Mouse (Mus musculus): ENCODE data around the gene Cyba. TPM values are rescaled to one million over a fixed set of nuclear protein-coding genes. Genes with fewer than 3 reads are reported as not detected.

Cyba gene
- total RNA-seq, 2 experiments from 2014 or later: 10.8 to 11.3 TPM

GRCm38 (mm10) chr8:122423659-122424058, 9.1 kb downstream of the Cyba start:
- no peak for DNase-seq (ENCODE audit: low spot score in 2 of 2)

GRCm38 (mm10) chr8:122423217-122423616, 9.5 kb downstream of the Cyba start:
- DNase-seq (ENCODE audit: low spot score in 2 of 2): no peak

- DNase-seq (ENCODE audit: low spot score in 2 of 2): no peak
These were observed 11.2 kb downstream of the Cyba start, which contains the start of gene Il17c for GRCm38 (mm10) chr8:122421376-122422070. Gene Il17c (plus strand): TSS chr8:122422020.

GRCm38 (mm10) chr8:122419881-122420555, 12.7 kb downstream of the Cyba start:
- DNase-seq (ENCODE audit: low spot score in 2 of 2): no peak

- DNase-seq (ENCODE audit: low spot score in 2 of 2): no peak
These were observed 17.2 kb downstream of the Cyba start for GRCm38 (mm10) chr8:122415554-122415953.

GRCm38 (mm10) chr8:122414311-122414710, 18.4 kb downstream of the Cyba start:
- no peak for DNase-seq (ENCODE audit: low spot score in 2 of 2)

- no peak for DNase-seq (ENCODE audit: low spot score in 2 of 2)
These were observed 25.1 kb downstream of the Cyba start for GRCm38 (mm10) chr8:122407678-122408077.

GRCm38 (mm10) chr8:122405146-122405805, 27.5 kb downstream of the Cyba start:
- DNase-seq (ENCODE audit: low spot score in 2 of 2): no peak

GRCm38 (mm10) chr8:122398186-122398585, 34.5 kb downstream of the Cyba start:
- DNase-seq (ENCODE audit: low spot score in 2 of 2): no peak

- DNase-seq (ENCODE audit: low spot score in 2 of 2): no peak
These were observed 37.4 kb downstream of the Cyba start for GRCm38 (mm10) chr8:122395291-122395690.

GRCm38 (mm10) chr8:122393717-122394116, 39.0 kb downstream of the Cyba start:
- no peak for DNase-seq (ENCODE audit: low spot score in 2 of 2)

- no peak for DNase-seq (ENCODE audit: low spot score in 2 of 2)
These were observed 42.0 kb downstream of the Cyba start for GRCm38 (mm10) chr8:122390758-122391157.

GRCm38 (mm10) chr8:122389357-122389756, 43.4 kb downstream of the Cyba start:
- DNase-seq (ENCODE audit: low spot score in 2 of 2): no peak

- no peak for DNase-seq (ENCODE audit: low spot score in 2 of 2)
These were observed 49.7 kb downstream of the Cyba start for GRCm38 (mm10) chr8:122383039-122383438.

GRCm38 (mm10) chr8:122376365-122377231, 56.1 kb downstream of the Cyba start, which contains the start of gene Zc3h18:
Gene Zc3h18 (plus strand): TSS chr8:122376609.
- peak; percentile 99 for DNase-seq (ENCODE audit: low spot score in 2 of 2)

- no peak for DNase-seq (ENCODE audit: low spot score in 2 of 2)
These were observed 56.9 kb downstream of the Cyba start for GRCm38 (mm10) chr8:122375751-122376364.

GRCm38 (mm10) chr8:122375320-122375719, 57.4 kb downstream of the Cyba start:
- DNase-seq (ENCODE audit: low spot score in 2 of 2): no peak

All from layer of hippocampus, adult 18-20 months (tissue).